Mouse (Mus musculus) forebrain, embryonic 12.5 days (tissue): ENCODE measurements around the gene Med16. TPM values are rescaled to one million over a fixed set of nuclear protein-coding genes. Genes with fewer than 3 reads are reported as not detected.
"Not testable (repeated sequence)": the region's sequence is repeated elsewhere in the genome, so short reads cannot be mapped to it uniquely, and the experiment has no call there.

ENCODE experiments used
- ATAC-seq: fragments of 200-750 bp; cut with Nextera tagmentation; 2 replicates; pipeline ENCODE4 v1.8.0; 2017; ENCODE audit warnings: moderate TSS enrichment; ENCODE audit not compliant: low FRiP score
- H3K27ac ChIP-seq: fragments of 300-500 bp; sonication (generic); 2 replicates; pipeline ENCODE4 v1.5.1; 2016; ENCODE audit warnings: mild to moderate bottlenecking
- H3K27me3 ChIP-seq: fragments of 300-500 bp; sonication (generic); 2 replicates; pipeline ENCODE4 v1.6.1; 2016; ENCODE audit warnings: mild to moderate bottlenecking
- H3K36me3 ChIP-seq: fragments of 300-500 bp; sonication (generic); replicated peaks from 2 replicates; pipeline ENCODE4 v1.6.1; 2016; ENCODE audit warnings: mild to moderate bottlenecking
- H3K4me1 ChIP-seq: fragments of 300-500 bp; sonication (generic); 2 replicates; pipeline ENCODE4 v1.6.1; 2016
- H3K4me2 ChIP-seq: fragments of 300-500 bp; sonication (generic); 2 replicates; pipeline ENCODE4 v1.6.1; 2016; ENCODE audit warnings: mild to moderate bottlenecking, moderate library complexity
- H3K4me3 ChIP-seq: fragments of 300-500 bp; sonication (generic); replicated peaks from 2 replicates; pipeline ENCODE4 v1.5.1; 2016; ENCODE audit warnings: mild to moderate bottlenecking
- H3K9ac ChIP-seq: fragments of 300-500 bp; sonication (generic); 2 replicates; pipeline ENCODE4 v1.6.1; 2016; ENCODE audit warnings: mild to moderate bottlenecking
- H3K9me3 ChIP-seq: fragments of 300-500 bp; sonication (generic); 2 replicates; pipeline ENCODE4 v1.6.1; 2016
- WGBS: fragments of 180-500 bp; shearing (Covaris S2); methylation state at CpG from one replicate; pipeline ENCODE4 v1.1.7; 2016; 5-methylcytosine and 5-hydroxymethylcytosine counted together
- polyA plus RNA-seq: library from polyadenylated mRNA; unstranded; fragments of >200 nt; fragmentation: Nextera tagmentation; extraction: Ambion mirVana; gene quantifications from 2 replicates; pipeline ENCODE4 v1.2.1, GENCODE M21; 2016

The Med16 gene
- polyA plus RNA-seq, 1 experiment from 2014 or later: 62.3 TPM

DNA sequence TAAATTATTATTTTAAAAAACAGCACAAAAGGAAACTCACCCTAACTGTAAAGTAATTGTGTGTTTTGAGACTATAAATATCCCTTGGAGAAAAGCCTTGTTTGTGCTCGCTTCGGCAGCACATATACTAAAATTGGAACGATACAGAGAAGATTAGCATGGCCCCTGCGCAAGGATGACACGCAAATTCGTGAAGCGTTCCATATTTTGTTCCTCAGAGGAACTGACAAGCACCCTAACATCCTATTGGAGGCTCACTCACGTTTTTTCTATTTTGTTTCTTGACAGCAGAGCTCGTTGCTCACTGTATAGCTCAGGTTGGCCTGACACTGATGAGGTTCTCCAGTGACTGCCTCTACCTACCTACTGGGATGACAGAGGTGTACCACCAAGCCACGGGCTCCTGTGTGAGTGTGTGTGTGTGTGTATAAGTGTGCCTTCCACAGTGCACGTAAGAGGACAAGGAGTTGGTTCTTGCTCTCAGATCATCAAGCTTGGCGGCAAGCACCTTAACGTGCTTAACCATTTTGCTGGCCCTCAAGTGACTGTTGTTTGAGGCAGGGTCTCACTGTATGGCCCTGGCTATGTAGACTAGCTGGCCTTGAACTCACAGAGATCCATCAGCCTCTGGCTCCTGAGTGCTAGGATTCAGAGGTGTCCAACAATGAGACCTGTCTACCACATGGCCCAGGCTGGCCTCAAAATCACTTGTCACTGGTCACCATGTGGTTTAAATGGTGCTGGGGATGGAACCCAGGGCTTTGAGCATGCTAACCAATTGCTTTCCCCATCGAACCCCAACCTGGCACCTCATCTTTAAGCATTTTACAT is 584 bp upstream of the Med16 start:
- H3K4me2 ChIP-seq: peak overlapping the region; percentile 45
- peak overlapping the region; percentile 2 for H3K9ac ChIP-seq
- WGBS: 26% methylated on average over 14 of the region's 14 CpGs
- peaks cover 51% of the 10 kb centered on the region for H3K36me3 ChIP-seq
- H3K27me3 ChIP-seq: no peaks in the 10 kb centered on the region
- ATAC-seq: peak; percentile 55
- peak overlapping the region; percentile 18; the same call in 1 of the 2 replicates for H3K4me3 ChIP-seq
- H3K4me1 ChIP-seq: peaks cover 17% of the 10 kb centered on the region
- no peaks in the 10 kb centered on the region for H3K9me3 ChIP-seq
- H3K27ac ChIP-seq: peak overlapping the region; percentile 78

DNA sequence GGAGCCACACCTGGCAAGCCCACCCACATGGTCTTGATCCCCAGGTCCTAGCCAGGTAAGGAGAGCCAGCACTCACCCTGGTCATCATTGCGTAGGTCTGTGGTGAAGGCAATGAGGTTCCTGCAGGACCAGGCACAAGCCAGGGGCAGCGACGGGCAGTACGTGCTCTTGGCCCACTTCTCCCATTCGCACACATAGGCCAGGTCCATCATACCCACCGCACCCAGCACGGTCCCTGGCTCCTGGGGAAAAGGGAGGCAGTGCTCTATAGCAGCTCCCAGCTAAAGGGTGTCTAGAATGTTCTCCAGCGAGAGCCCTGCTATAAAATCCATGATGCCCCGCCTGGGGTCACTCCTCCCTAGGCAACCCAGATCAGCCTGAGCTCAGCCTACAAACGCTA is 1.3 kb downstream of the Med16 start:
- H3K27me3 ChIP-seq: peaks cover 11% of the 10 kb centered on the region
- no peak overlapping the region for H3K27ac ChIP-seq
- H3K36me3 ChIP-seq: peaks cover 57% of the 10 kb centered on the region
- H3K4me2 ChIP-seq: peak overlapping the region; percentile 45; the same call in 1 of the 2 replicates
- 95% methylated on average over 10 of the region's 10 CpGs for WGBS
- no peak for ATAC-seq
- H3K9ac ChIP-seq: no peak overlapping the region
- no peaks in the 10 kb centered on the region for H3K9me3 ChIP-seq
- H3K4me1 ChIP-seq: peaks cover 11% of the 10 kb centered on the region
- no peak overlapping the region for H3K4me3 ChIP-seq

DNA sequence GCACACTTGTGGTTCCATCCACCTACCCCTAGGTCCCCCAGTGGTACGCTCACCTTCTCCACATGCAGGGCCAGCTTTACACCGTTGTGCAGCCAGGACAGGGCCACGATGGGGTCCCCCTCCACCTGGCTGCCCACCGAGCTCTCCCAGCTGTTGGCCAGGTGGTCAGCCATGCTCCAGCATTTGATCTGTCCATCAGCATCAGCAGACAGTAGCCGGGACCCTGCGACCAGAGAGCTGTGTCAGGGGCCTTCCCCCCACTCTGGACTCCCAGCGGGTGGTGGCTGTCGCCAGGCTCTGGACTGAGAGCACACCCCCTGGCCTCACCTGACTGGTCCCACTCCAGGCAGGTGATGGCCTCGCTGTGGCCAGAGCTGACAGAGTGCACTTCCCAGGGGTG is 2.0 kb downstream of the Med16 start:
- Histone ChIP-seq H3K9me3 (no peaks in the 10 kb centered on the region), H3K4me2 (no peak overlapping the region), H3K9ac (no peak overlapping the region), H3K27ac (no peak overlapping the region), H3K4me1 (peaks cover 12% of the 10 kb centered on the region), H3K27me3 (peaks cover 13% of the 10 kb centered on the region), H3K36me3 (peaks cover 50% of the 10 kb centered on the region), H3K4me3 (no peak overlapping the region)
- no peak for ATAC-seq
- 92% methylated on average over 9 of the region's 9 CpGs for WGBS

DNA sequence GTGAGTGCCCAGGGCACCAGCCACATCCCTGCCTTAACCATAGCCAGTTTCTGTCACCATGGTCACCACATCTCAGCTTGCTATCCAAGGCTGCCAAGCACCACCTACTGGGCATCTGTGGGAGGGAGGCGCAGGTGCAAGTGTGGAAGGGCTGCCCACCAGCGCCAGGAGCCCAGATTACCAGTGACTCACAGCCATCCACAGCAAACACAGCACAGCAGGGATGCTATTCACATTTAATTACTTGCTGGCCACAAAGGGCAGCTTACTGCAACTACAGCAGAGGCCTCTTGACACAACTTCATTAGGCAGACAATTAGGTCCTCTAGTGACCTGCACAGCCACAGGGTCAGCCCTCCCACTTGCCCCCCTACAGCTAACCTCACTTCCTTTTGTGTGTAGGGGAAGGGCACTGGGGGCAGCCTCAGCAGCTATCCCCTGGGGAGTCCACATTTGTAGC is 7.7 kb downstream of the Med16 start:
- Histone ChIP-seq H3K9ac (peak overlapping the region; percentile 29; the same call in 1 of the 2 replicates), H3K27ac (peak overlapping the region; percentile 56), H3K4me1 (peaks cover 17% of the 10 kb centered on the region), H3K9me3 (no peaks in the 10 kb centered on the region), H3K27me3 (peaks cover 51% of the 10 kb centered on the region), H3K4me3 (no peak overlapping the region), H3K36me3 (peaks cover 69% of the 10 kb centered on the region), H3K4me2 (no peak overlapping the region)
- peak; percentile 68 for ATAC-seq
- 6% methylated on average over 2 of the region's 2 CpGs for WGBS

DNA sequence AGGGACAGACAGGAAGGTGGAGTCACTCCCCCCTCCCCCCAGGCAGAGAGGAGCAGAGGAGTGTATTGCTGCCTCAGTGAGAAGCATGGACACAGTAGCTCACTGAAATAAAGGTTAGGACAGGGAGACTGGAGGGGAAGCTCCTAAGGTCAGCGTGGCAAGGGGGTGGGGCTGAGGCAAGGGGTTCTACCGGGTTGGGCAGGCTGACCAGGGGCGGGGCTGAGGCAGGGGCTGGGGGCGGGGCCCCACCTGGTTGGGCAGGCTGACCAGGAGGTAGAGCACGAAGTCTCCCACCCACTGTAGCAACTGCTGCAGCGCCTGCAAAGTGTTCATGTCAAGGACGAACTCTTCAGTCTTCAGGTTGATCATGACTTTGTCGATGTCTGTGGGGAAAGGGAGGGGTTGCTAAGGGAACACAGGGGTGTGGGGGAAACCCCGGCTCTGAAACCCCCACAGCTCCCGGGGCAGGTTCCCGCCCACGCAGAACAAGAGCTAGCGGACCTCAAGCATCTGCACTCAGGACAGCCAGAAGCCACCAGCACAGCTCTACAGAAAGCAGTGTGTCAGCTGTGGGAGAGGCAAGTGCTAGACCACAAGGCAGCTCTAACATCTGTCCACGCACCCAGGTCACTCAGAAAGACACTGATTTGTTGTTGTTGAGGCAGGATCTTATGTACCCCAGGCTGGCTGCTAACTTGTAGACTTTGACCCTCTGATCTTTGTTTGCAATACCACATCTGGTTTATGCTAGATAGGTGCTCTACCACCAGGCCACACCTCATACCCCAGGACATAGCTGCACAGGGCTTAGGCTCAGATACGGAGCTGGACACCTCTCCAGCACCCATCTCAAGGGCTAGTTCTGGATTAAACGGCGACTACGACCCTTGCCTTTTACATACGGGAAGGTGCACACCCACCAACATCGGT is 11.1 kb downstream of the Med16 start:
- no peak overlapping the region for H3K4me3 ChIP-seq
- 54% methylated on average over 20 of the region's 20 CpGs for WGBS
- peaks cover 60% of the 10 kb centered on the region for H3K27me3 ChIP-seq
- H3K4me2 ChIP-seq: no peak overlapping the region
- no peak overlapping the region for H3K27ac ChIP-seq
- H3K36me3 ChIP-seq: peaks cover 61% of the 10 kb centered on the region
- peaks cover 17% of the 10 kb centered on the region for H3K4me1 ChIP-seq
- no peaks in the 10 kb centered on the region for H3K9me3 ChIP-seq
- H3K9ac ChIP-seq: no peak overlapping the region
- no peak for ATAC-seq

DNA sequence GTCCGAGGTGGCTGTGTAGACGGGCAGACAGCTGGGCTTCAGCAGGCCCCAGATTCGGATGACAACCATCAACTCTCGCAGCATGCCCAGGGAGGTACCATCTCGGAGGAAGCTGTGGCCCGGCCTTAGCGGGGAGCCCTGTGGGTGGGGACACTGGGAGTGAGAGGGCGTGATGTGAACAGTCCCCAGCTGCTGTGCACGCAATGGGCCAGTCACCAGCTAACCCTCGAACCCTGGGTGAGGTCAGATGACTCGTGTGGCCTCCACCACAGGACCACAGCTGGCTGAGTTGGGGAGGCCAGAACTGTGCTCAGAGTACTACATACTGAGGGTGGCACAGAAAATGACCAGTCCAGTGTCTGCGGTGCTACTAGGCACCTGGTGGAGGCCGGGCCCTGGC is 11.9 kb downstream of the Med16 start:
- H3K4me2 ChIP-seq: no peak overlapping the region
- H3K27me3 ChIP-seq: peaks cover 59% of the 10 kb centered on the region
- H3K4me1 ChIP-seq: peaks cover 17% of the 10 kb centered on the region
- no peak for ATAC-seq
- H3K27ac ChIP-seq: no peak overlapping the region
- H3K9ac ChIP-seq: no peak overlapping the region
- H3K4me3 ChIP-seq: no peak overlapping the region
- WGBS: 88% methylated on average over 13 of the region's 13 CpGs
- H3K36me3 ChIP-seq: peaks cover 59% of the 10 kb centered on the region
- H3K9me3 ChIP-seq: no peaks in the 10 kb centered on the region

DNA sequence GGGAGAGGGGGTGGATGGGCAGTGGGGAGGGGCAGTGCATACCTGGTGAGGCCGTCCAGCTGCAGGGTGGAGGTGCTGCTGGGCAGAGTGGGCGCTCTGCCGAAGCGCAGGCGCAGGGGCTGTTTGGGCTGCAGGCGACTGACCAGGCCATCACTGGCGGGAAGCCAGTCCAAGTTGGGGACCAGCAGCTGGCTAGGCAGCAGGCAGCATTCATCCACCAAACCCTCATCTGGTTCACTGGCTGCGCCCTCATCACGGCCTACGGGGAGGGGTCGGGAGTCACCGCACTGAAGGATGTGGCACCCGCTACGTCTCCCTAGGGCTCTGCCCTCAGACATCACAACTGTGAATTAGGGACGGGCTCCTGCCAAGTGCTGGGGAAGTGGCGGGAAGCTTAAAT is 12.4 kb downstream of the Med16 start:
- 93% methylated on average over 16 of the region's 16 CpGs for WGBS
- Histone ChIP-seq H3K4me2 (no peak overlapping the region), H3K27me3 (peaks cover 61% of the 10 kb centered on the region), H3K9ac (no peak overlapping the region), H3K27ac (no peak overlapping the region), H3K4me1 (peaks cover 12% of the 10 kb centered on the region), H3K36me3 (peaks cover 59% of the 10 kb centered on the region), H3K9me3 (no peaks in the 10 kb centered on the region), H3K4me3 (no peak overlapping the region)
- ATAC-seq: no peak

DNA sequence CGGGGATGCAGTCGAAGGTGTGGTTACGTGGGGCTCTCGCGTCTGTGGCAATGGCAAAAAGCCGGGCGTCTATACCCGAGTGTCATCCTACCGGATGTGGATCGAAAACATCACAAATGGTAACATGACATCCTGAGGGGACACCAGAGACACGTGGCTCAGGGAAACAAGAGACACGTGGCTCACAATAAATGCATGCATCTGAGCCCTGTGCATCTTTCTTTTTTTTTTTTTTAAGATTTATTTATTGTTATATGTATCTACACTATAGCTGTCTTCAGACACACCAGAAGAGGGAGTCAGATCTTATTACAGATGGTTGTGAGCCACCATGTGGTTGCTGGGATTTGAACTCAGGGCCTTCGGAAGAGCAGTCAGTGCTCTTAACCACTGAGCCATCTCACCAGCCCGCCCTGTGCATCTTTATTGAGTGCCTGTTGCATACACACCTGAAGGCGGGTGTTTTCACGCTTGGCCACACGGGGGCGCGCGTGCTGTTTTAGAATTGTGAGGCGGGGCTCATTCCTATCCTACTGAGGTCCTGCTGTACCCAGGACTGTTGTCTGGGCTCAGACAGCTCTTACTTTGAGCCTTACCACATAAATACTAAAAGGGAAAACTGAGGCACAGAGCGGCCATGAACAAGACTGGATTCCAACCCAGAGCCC is 16.1 kb downstream of the Med16 start:
- Histone ChIP-seq H3K27me3 (peaks cover 51% of the 10 kb centered on the region), H3K36me3 (peaks cover 33% of the 10 kb centered on the region), H3K27ac (0 out of 2 replicates have a peak overlapping the region, but pooled peaks have one; percentile 36)
- not testable (repeated sequence) for H3K4me1 ChIP-seq, H3K9me3 ChIP-seq, H3K4me3 ChIP-seq, H3K9ac ChIP-seq, H3K4me2 ChIP-seq
- 44% methylated on average over 22 of the region's 22 CpGs for WGBS
- peak; percentile 66 for ATAC-seq

DNA sequence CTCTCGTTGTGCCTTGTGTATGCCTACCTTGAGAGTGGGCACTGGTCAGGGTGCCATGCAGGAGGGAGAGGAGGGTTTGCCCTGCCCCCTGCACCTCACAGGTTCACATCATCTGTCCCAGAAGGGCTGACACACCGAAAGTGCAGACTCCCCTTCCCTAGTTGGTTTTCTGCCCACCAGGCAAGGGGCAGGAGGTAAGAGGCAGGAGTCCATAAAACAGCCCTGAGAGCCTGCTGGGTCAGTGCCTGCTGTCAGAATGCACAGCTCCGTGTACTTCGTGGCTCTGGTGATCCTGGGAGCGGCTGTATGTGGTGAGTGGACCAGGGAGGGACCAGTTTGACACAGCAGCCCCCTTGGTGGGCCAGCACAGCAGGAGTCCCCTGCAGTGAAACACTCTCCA is 18.1 kb downstream of the Med16 start, which contains the start of gene Cfd:
Gene Cfd (plus strand): TSS at position 184 of the 400 bp plus-strand sequence.
- H3K27me3 ChIP-seq: peaks cover 41% of the 10 kb centered on the region
- no peak within 1 kb of the TSS for H3K9ac ChIP-seq
- ATAC-seq: no peak
- H3K27ac ChIP-seq: no peak within 1 kb of the TSS
- H3K4me2 ChIP-seq: no peak within 1 kb of the TSS
- H3K4me1 ChIP-seq: no peaks in the 10 kb centered on the region
- 38% methylated on average over 5 of the region's 5 CpGs for WGBS
- H3K36me3 ChIP-seq: peaks cover 14% of the 10 kb centered on the region
- no peaks in the 10 kb centered on the region for H3K9me3 ChIP-seq
- no peak within 1 kb of the TSS for H3K4me3 ChIP-seq

DNA sequence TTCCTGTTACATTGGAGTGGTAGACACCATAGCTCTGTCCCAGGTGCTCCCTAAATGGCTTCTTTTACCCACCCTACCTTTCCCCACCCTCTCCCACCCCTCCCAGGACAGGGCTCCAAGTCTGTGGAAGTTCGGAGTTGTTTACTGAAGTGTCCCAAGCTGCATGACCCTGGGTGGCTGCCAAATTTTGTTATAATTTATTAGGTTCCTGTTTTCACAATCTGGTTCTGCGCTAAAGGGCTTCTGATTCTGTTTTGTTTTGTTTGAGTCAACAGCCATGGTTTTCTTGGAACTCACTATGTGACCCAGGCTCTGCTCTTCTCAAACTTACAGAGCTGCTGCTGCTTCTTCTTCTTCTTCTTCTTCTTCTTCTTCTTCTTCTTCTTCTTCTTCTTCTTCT is 19.3 kb downstream of the Med16 start:
- H3K4me3 ChIP-seq: no peak overlapping the region
- WGBS: 96% methylated on average over 2 of the region's 2 CpGs

DNA sequence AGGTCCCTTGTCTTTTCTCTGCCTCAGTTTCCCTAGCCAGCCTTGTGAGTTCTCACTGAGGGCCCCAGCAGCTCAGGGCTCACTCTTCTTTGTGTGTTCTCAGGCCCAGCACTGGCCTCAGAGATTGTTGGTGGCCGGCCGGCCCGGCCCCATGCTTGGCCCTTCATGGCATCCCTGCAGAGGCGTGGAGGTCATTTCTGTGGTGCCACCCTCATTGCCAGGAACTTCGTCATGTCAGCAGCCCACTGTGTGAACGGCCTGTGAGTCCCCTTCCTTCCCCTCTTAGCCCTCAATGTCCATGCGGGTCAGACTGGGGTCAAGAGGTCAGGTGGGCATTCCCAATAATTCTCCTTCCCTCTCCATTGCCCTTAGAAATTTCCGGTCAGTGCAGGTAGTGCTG is 22.1 kb downstream of the Med16 start:
- no peak overlapping the region for H3K4me2 ChIP-seq
- no peak for ATAC-seq
- peaks cover 50% of the 10 kb centered on the region for H3K27me3 ChIP-seq
- H3K27ac ChIP-seq: no peak overlapping the region
- H3K9me3 ChIP-seq: no peaks in the 10 kb centered on the region
- peaks cover 15% of the 10 kb centered on the region for H3K4me1 ChIP-seq
- no peak overlapping the region for H3K9ac ChIP-seq
- H3K4me3 ChIP-seq: no peak overlapping the region
- H3K36me3 ChIP-seq: no peaks in the 10 kb centered on the region
- 83% methylated on average over 8 of the region's 8 CpGs for WGBS

More for the DNA sequence above, 19.3 kb downstream of the Med16 start:
- Histone ChIP-seq H3K9me3 (no peaks in the 10 kb centered on the region), H3K27me3 (peaks cover 35% of the 10 kb centered on the region; the same call in 1 of the 2 replicates), H3K9ac (no peak overlapping the region), H3K36me3 (peaks cover 3% of the 10 kb centered on the region), H3K27ac (no peak overlapping the region), H3K4me1 (no peaks in the 10 kb centered on the region), H3K4me2 (no peak overlapping the region)
- ATAC-seq: no peak

DNA sequence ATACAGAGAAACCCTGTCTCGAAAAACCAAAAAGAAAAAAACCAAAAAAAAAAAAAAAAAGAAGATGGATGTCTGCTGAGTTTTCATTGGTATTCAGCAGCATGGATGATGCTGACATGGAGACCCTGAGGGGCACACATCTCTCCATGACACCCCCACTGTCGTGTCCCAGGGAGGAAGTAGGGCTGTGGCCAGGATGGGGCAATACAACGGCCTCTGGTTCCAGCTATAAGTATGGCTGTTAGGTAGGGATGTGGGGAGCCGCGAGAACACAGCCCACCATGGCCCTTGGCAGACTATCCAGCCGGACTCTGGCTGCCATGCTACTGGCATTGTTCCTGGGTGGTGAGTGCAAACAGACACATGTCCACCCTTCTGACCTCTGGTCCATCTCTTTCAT is 22.7 kb downstream of the Med16 start, which contains the start of gene Elane:
Gene Elane (plus strand): TSS at position 194 of the 400 bp plus-strand sequence.
- Histone ChIP-seq H3K4me1 (peaks cover 15% of the 10 kb centered on the region), H3K9ac (no peak within 1 kb of the TSS), H3K27ac (no peak within 1 kb of the TSS), H3K36me3 (no peaks in the 10 kb centered on the region), H3K27me3 (peaks cover 51% of the 10 kb centered on the region), H3K4me2 (no peak within 1 kb of the TSS), H3K9me3 (no peaks in the 10 kb centered on the region), H3K4me3 (no peak within 1 kb of the TSS)
- no peak for ATAC-seq
- WGBS: 84% methylated on average over 6 of the region's 6 CpGs
